Mouse (Mus musculus) olfactory bulb, adult 2 months (tissue): ENCODE data around the gene Tmem106c. TPM values are rescaled to one million over a fixed set of nuclear protein-coding genes. Genes with fewer than 3 reads are reported as not detected.

Experiments used
- H3K27ac ChIP-seq: fragments of 200-500 bp; 2 replicates; pipeline ENCODE4 v1.5.1; 2012; ENCODE audit warnings: low read depth, low read length; ENCODE audit not compliant: insufficient read depth
- H3K4me1 ChIP-seq: fragments of 200-500 bp; 2 replicates; pipeline ENCODE4 v1.6.1; 2012; ENCODE audit warnings: low read length; ENCODE audit not compliant: control insufficient read depth, insufficient read depth
- H3K4me3 ChIP-seq: fragments of 200-500 bp; 2 replicates; pipeline ENCODE4 v1.5.1; 2012; ENCODE audit warnings: mild to moderate bottlenecking, low read depth, low read length, moderate library complexity; ENCODE audit not compliant: insufficient read depth
- CTCF ChIP-seq: fragments of 200-500 bp; IDR thresholded peaks from 2 replicates; pipeline ENCODE4 v1.5.1; 2012; ENCODE audit warnings: low read depth, mild to moderate bottlenecking, low read length, moderate library complexity; ENCODE audit not compliant: insufficient read depth
- POLR2A ChIP-seq: fragments of 200-500 bp; IDR thresholded peaks from 2 replicates; pipeline ENCODE4 v1.6.1; 2012; ENCODE audit warnings: mild to moderate bottlenecking, low read depth, low read length, moderate library complexity; ENCODE audit not compliant: insufficient read depth
- WGBS: fragments of 180-500 bp; shearing (Covaris S2); methylation state at CpG from one replicate; pipeline ENCODE4 v1.1.7; 2018; 5-methylcytosine and 5-hydroxymethylcytosine counted together
- polyA plus RNA-seq: library from polyadenylated mRNA; stranded (reverse); fragments of >200 nt; gene quantifications from 2 replicates; pipeline ENCODE4 v1.2.4, GENCODE M21; 2012; ENCODE audit warnings: low replicate concordance; ENCODE audit not compliant: missing spikeins, insufficient read depth, insufficient read length

Tmem106c gene
- polyA plus RNA-seq, 1 experiment, result not detected

DNA sequence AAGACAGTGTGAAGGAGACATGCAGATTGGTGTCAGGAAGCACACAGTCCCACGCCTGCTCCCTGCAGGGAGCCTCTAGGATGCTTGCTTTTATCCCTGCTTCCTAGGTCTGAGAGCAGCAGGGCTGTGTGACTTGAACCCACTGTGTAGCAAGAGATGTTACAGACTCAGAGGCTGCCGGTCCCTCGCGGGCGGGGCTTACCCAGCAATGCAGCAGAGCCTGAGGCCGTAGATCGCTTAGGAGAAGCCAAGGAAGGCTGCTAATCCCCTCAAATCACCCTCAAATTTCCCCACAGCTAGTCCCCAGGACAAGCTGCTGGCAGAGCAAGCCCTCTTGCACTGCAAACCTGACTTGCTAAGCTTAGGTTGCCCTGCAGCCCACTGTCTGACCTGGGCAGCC is 15.3 kb upstream of the Tmem106c start:
- Histone ChIP-seq H3K27ac (no peak overlapping the region), H3K4me1 (peaks cover 2% of the 10 kb centered on the region; the same call in 1 of the 2 replicates), H3K4me3 (no peak overlapping the region)
- no peak for TF ChIP-seq POLR2A
- no peak for TF ChIP-seq CTCF
- WGBS, result 54% methylated on average over 7 of the region's 7 CpGs

DNA sequence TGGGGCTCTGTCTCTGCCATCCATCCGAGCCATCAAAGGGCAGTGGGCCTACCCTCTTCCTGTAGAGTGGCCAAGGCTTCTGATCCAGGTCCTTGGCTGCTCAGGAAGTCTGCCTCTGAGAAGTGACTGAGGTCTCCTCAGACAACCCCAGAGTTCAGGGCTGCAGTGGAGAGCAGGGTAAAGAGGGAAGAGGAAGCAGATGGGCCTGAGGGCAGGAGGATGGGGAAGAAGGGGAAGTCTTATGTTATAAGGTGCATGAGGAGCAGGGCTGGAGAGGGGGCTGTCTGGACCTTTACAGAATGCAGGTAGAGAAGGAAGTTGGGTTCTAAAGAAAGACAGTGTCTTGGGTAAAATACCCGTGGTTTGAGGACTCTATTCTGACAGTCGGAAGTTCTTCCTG is 14.3 kb upstream of the Tmem106c start:
- 82% methylated on average over 3 of the region's 3 CpGs for WGBS
- Histone ChIP-seq H3K4me1 (peaks cover 2% of the 10 kb centered on the region; the same call in 1 of the 2 replicates), H3K27ac (no peak overlapping the region), H3K4me3 (no peak overlapping the region)
- TF ChIP-seq POLR2A (no peak), CTCF (no peak)

DNA sequence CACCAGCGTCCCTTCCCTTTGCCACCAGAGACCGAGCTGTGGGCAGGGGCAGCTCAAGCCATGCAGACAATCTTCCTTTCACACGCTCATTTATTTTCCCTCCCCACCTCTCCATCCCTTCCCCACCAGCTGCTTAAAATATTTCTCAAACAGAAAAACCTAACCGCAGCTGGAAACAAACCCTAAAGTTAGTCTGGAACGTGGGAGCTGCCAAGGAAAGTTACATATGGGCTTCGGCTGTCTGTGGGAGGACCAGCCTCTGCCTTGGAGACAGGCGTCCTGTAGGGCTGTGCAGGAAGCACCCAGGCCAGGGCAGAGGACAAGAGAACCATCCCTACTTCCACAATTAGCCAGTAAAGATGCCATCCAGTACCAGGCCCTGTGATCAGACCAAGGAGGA is 13.8 kb upstream of the Tmem106c start:
- no peak overlapping the region for H3K27ac ChIP-seq
- H3K4me3 ChIP-seq, result no peak overlapping the region
- TF ChIP-seq POLR2A, result no peak
- no peak for TF ChIP-seq CTCF
- H3K4me1 ChIP-seq, result peaks cover 2% of the 10 kb centered on the region; the same call in 1 of the 2 replicates
- WGBS, result 46% methylated on average over 7 of the region's 7 CpGs

DNA sequence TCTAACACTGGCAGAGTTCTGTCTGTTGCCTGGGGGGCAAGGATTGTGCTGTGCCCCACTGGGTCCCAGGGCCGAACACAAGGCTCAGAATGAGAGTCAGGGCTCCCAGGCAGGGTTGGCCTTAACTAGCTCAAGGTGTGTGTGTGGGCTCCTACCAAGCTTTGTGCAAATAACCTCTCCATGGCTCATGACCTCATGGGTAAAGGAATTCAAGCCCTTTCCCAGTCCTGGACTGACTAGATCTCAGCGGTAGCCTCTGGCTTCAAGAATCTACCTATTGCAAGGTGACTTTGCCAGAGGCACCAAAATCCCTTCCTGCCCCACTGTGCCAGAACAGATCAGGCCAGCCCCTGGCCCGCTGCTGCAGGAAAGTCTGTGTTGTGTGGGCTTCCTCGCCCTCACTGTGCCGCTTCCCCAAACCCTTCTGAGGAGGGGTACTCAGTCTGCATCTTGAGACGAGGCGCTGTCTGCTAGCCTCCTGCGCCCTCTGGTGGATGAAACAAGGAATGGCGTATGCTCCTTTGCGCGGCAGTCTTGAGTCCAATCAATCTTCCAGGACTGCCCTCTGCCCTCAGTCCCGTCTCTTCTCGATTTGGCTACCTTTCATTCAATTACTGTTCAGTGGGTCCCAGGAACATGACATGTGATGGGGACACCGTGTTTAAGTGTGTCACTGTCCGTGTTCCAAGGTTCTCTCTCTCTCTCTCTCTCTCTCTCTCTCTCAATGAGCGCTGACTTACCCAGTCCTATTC is 11.7 kb upstream of the Tmem106c start:
- TF ChIP-seq CTCF (peak; percentile 98), POLR2A (no peak)
- WGBS, result 14% methylated on average over 16 of the region's 16 CpGs

DNA sequence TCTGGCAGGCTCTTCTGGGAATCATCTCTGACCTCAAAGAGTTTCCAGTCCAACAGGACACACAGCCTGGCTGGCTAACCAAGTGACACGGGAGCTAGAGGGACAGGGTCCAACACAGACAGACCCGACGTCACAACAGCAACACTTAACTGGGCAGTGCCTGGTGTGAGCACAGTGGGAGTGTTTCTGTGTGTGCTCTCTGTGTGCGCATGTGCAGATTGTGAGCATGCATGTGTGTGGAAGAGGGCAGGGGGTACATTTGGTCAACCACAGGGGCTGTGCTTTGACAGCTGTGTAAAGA is 11.2 kb upstream of the Tmem106c start:
- no peak for TF ChIP-seq POLR2A
- no peak for TF ChIP-seq CTCF
- Histone ChIP-seq H3K4me1 (peaks cover 2% of the 10 kb centered on the region; the same call in 1 of the 2 replicates), H3K4me3 (no peak overlapping the region), H3K27ac (no peak overlapping the region)
- WGBS, result 62% methylated on average over 4 of the region's 4 CpGs

More for the DNA sequence above, 11.7 kb upstream of the Tmem106c start:
- no peak overlapping the region for H3K27ac ChIP-seq
- H3K4me1 ChIP-seq, result peaks cover 2% of the 10 kb centered on the region; the same call in 1 of the 2 replicates
- H3K4me3 ChIP-seq, result no peak overlapping the region

DNA sequence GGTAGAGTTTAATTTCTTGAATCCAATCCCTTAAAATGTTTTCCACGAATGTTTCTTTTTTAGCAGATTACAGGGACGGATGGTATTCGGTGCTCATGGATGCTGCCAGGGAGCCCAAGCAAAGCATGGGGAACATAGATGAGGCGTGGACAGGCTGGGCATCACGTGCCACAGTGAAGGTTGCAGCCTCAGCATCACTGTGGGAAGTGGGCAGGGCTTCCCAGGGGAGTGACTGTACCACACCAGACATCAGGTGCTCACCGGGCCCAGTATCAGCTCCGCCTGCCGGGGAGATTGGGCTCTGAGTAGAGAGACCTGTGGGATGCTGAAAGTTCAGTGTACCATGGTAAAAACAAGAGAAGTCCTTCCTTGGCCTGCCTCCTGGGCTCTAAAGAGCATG is 9.3 kb upstream of the Tmem106c start:
- no peak for TF ChIP-seq CTCF
- TF ChIP-seq POLR2A, result no peak
- no peak overlapping the region for H3K4me3 ChIP-seq
- H3K27ac ChIP-seq, result no peak overlapping the region
- WGBS, result 86% methylated on average over 8 of the region's 8 CpGs
- peaks cover 2% of the 10 kb centered on the region; the same call in 1 of the 2 replicates for H3K4me1 ChIP-seq

DNA sequence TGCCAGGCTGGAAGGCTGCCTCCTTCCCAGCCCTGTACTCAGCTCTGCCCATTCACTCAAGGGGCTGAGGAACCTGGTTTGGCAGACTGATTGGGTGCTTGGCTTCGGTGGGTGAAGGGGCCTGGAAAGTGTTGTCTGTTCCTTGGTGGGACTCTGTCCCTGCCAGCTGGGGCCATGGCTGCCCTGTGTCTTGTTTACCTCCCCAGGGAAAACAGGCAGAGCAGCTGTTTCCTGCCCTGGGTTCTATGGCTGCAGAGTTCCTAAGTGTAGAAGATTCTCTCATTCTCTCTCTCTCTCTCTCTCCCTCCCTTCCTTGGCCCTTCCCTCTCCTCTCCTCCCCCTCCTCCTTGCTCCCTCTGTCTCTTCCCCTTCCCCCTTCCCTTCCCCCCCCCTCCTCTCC is 8.7 kb upstream of the Tmem106c start:
- H3K4me3 ChIP-seq, result no peak overlapping the region
- WGBS, result 64% methylated on average over 1 of the region's 1 CpGs
- no peak overlapping the region for H3K27ac ChIP-seq
- H3K4me1 ChIP-seq, result peaks cover 2% of the 10 kb centered on the region; the same call in 1 of the 2 replicates
- no peak for TF ChIP-seq POLR2A
- TF ChIP-seq CTCF, result no peak

DNA sequence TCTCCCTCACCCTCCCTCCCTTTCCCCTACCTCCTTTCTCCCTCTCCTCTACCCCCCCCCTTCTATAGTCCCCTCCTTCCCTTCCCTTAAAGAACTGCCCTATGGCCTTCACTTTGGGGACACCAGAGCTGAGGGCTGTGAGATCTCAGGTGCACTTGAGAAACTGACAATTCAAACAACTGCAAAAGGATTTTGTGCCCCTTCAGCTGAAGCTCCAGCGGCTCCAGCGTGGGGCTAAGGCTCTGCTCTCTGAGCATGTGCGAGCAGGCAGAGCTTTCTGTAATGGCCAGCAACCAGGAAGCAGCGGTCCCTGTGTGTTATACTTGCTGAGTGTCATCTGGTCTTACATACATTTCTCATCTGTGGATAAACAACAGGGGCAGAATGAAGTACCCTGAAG is 8.3 kb upstream of the Tmem106c start:
- Histone ChIP-seq H3K4me1 (no peaks in the 10 kb centered on the region), H3K4me3 (no peak overlapping the region), H3K27ac (no peak overlapping the region)
- 33% methylated on average over 4 of the region's 4 CpGs for WGBS
- TF ChIP-seq CTCF, result no peak
- no peak for TF ChIP-seq POLR2A

DNA sequence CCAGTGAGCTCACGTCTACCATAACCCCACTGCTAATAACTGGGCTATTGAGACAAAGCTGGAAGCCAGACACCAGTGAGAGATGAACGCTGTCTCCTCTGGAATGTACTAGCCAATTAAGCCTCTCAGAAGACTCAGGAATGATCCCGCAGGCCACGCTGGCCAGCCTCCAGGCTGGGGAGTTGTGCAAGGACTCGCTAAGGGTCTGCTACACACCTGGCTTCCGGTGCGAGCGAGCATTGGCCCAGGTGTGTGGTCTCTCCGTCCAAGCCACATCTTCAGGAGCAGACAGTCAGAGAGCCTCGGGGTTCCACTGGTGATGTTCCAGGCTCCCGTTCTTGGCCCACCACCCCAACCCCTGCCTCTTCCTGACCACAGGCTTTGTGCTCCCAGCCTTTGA is 7.6 kb upstream of the Tmem106c start:
- 74% methylated on average over 11 of the region's 11 CpGs for WGBS
- Histone ChIP-seq H3K4me3 (no peak overlapping the region), H3K4me1 (no peaks in the 10 kb centered on the region), H3K27ac (no peak overlapping the region)
- TF ChIP-seq POLR2A (no peak), CTCF (no peak)
